Comparison of ENCODE assay signal across 8 mouse cellular contexts in the genomic region with DNA sequence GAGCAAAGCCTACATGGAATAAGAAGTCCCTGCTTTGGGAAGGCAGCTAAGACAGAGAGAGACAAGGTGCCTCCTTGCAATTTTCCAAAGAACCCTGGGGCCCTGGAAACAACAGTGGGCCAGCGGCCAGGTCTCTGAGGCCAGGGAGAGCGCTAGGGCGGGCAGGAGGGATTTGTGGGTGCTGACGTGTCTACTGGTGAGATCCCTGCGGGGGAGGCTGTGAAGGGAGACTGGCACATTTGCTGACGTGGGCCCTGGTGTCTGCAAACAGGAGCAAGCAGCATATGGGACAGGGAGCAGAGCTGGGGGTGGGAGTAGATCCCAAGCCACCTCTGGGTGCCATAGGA. TPM values are rescaled to one million over a fixed set of nuclear protein-coding genes. Genes with fewer than 3 reads are reported as not detected.
A peak's percentile ranks its signal among the peaks of the same experiment; 100 is the strongest.
DNase-seq lines count a peak whose midpoint lies in the region; ATAC-seq and TF ChIP-seq lines count a peak whose summit lies in the region.

No protein-coding gene starts in this region.

- WGBS in cerebellum, adult 2 months, result 51% methylated on average over 6 of the region's 6 CpGs

- no peak overlapping the region for H3K4me3 ChIP-seq in cerebellum, adult 2 months (replicated peaks; ENCODE audit: insufficient read depth, low read depth, low read length)

- intact Hi-C loops in heart, postnatal 14 days (cut with DNase I), result no loop called here

- TF ChIP-seq POLR2A in cerebellum, adult 2 months (IDR thresholded peaks at IDR 0.05; ENCODE audit: borderline replicate concordance, insufficient read depth, low read length), result no peak

- no peak overlapping the region for H3K27ac ChIP-seq in cerebellum, adult 2 months (ENCODE audit: insufficient read depth, low read length)

- ATAC-seq in monocyte, adult 5-6 weeks (replicated peaks; ENCODE audit: insufficient number of reproducible peaks, low FRiP score, low TSS enrichment, poor library complexity, severe bottlenecking), result no peak

- no peak for TF ChIP-seq CTCF in cerebellum, adult 2 months (IDR thresholded peaks at IDR 0.05; ENCODE audit: borderline replicate concordance, insufficient read depth, low read depth, low read length)

- DNase-seq in heart, adult 11 months, result peak; percentile 90
- DNase-seq in heart, postnatal 14 days, result no peak
- peak; percentile 28 for DNase-seq in right cerebral cortex, postnatal 14 days
- no peak for DNase-seq in right cerebral cortex, postnatal 4 days
- peak; percentile 39 for DNase-seq in kidney, postnatal 14 days
- DNase-seq in urinary bladder, adult 18-20 months (ENCODE audit: low spot score in 2 of 2), result no peak
- DNase-seq in cerebellum, adult 2 months, result no peak

- no peaks in the 10 kb centered on the region for H3K27me3 ChIP-seq in cerebellum, adult 2 months (ENCODE audit: control insufficient read depth, insufficient read depth, low read length)

- no peaks in the 10 kb centered on the region for H3K4me1 ChIP-seq in cerebellum, adult 2 months (ENCODE audit: control insufficient read depth, insufficient read depth, low read length)

RNA-seq across cellular contexts. Expression of gene Kcnh2, which starts 31.0 kb away (rescaled TPM):
- total RNA-seq in heart, postnatal 14 days (2021), result 10 to 100 TPM; 75.5 to 85.8 TPM
- 0.53 TPM in 1 of 3 replicates, not detected in the others for total RNA-seq in monocyte, adult 5-6 weeks (2017)
- 83.3 and 85.2 TPM in 2 replicates for polyA plus RNA-seq in cerebellum, adult 2 months (2012; rRNA removed)

RNA-seq across cellular contexts. Expression of gene Nos3, which starts 44.2 kb away (rescaled TPM):
- 10 to 100 TPM; 34.5 to 35.6 TPM for total RNA-seq in heart, postnatal 14 days (2021)
- total RNA-seq in monocyte, adult 5-6 weeks (2017), result 0.29 TPM in 1 of 3 replicates, not detected in the others
- 7.5 and 8.6 TPM in 2 replicates for polyA plus RNA-seq in cerebellum, adult 2 months (2012; rRNA removed)

Comparison
In these comparisons a context has a peak if more than half of its experiments do, and no peak if none do; other contexts are left out.
1. DNase-seq: peak in heart, adult 11 months (single experiment), right cerebral cortex, postnatal 14 days (single experiment) and kidney, postnatal 14 days (single experiment); none in heart, postnatal 14 days (0 of 2), right cerebral cortex, postnatal 4 days (single experiment), urinary bladder, adult 18-20 months (0 of 2) and cerebellum, adult 2 months (0 of 2).
2. RNA of gene Kcnh2, which starts 31.0 kb away (total RNA-seq): 75.5 to 85.8 TPM in heart, postnatal 14 days; 0.53 TPM in monocyte, adult 5-6 weeks; every median in the first group is over 10 times any median in the second.
3. RNA of gene Nos3, which starts 44.2 kb away (total RNA-seq): 34.5 to 35.6 TPM in heart, postnatal 14 days; 0.29 TPM in monocyte, adult 5-6 weeks; every median in the first group is over 10 times any median in the second.